Mouse (Mus musculus) heart, adult 10 weeks (tissue): ENCODE results near the gene Cish. TPM values are rescaled to one million over a fixed set of nuclear protein-coding genes. Genes with fewer than 3 reads are reported as not detected.

ENCODE experiments used
- polyA plus RNA-seq: library from polyadenylated mRNA; stranded (reverse); fragments of 350-450 nt; fragmentation: Illumina TruSeq; extraction: RNeasy Lipid Tissue Mini Kit (QIAGEN cat#74804); gene quantifications from one replicate; pipeline ENCODE4 v1.2.3, GENCODE M21; 2014; ENCODE audit warnings: low read depth, low replicate concordance

The Cish gene
- polyA plus RNA-seq, result 73.9 TPM

GRCm38 (mm10) chr9:107296016-107296040, at the start of gene Cish:
Gene Cish (plus strand): TSS chr9:107296026.

GRCm38 (mm10) chr9:107289211-107290076, 6.4 kb upstream of the Cish start, which contains the start of gene Mapkapk3:
Gene Mapkapk3 (minus strand): TSS chr9:107289877.

GRCm38 (mm10) chr9:107338172-107338883, 42.5 kb downstream of the Cish start, which contains the start of gene Hemk1:
Gene Hemk1 (minus strand): TSS chr9:107338350.

DNA sequence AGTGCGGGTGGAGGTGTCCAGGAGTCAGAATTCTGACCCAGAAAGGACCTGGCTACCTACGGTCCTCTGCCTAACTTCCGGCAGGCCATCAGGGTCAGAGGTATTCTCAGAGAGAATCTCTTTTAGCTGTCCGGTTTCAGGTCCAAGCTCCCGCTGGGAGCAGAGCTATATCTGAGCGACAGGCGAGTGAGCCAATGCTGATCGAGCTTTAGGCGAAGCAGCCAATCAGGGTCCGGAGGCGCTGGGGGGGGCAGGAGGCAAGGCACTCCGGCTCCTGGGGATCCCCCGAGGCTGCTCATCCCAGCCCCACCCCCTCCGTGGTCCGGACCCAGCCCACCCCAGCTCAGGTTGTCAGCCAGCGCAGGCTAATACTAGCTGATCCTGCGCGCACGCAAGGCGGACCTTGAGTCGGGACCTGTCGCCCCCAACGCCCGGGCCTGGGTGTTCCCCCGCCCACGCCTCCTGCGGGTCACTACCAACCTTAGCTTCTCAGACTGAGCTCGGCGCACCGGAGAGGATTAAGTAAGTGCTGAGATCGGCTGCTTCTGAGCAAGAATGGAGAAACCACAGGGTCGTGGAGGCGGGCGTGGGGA, 44.5 kb downstream of the Cish start, which contains the start of gene 6430571L13Rik:
Gene 6430571L13Rik (plus strand): TSS at position 336 of the 593 bp plus-strand sequence.

Other genes starting within 250 kb of the Cish start
- 1.0 TPM for gene Dock3, start 64.1 kb upstream of the Cish start, polyA plus RNA-seq
- gene Mapkapk3, start 6.1 kb upstream of the Cish start, polyA plus RNA-seq, result 30.9 TPM
- gene Hemk1, start 42.3 kb downstream of the Cish start, polyA plus RNA-seq, result 23.0 TPM
- 3.7 TPM for gene 6430571L13Rik, start 44.6 kb downstream of the Cish start, polyA plus RNA-seq
- gene Cacna2d2, start 103.6 kb downstream of the Cish start, polyA plus RNA-seq, result 6.0 TPM
- gene Tmem115, start 237.9 kb downstream of the Cish start, polyA plus RNA-seq, result 20.9 TPM
- 5.5 TPM for gene Cyb561d2, start 246.2 kb downstream of the Cish start, polyA plus RNA-seq
- gene Nprl2, start 246.2 kb downstream of the Cish start, polyA plus RNA-seq, result 25.1 TPM